Mouse (Mus musculus) limb, embryonic 15.5 days (tissue): Measurements from ENCODE around the gene Gna12. TPM values are rescaled to one million over a fixed set of nuclear protein-coding genes. Genes with fewer than 3 reads are reported as not detected.

Source experiments
- ATAC-seq: fragments of 200-750 bp; cut with Nextera tagmentation; 2 replicates; pipeline ENCODE4 v1.8.0; 2017; ENCODE audit warnings: low read depth, moderate TSS enrichment; ENCODE audit not compliant: insufficient number of reproducible peaks, low FRiP score, low TSS enrichment
- H3K27ac ChIP-seq: fragments of 300-500 bp; sonication (generic); 2 replicates; pipeline ENCODE4 v1.5.1; 2015; ENCODE audit warnings: moderate library complexity, mild to moderate bottlenecking, inconsistent platforms
- H3K27me3 ChIP-seq: fragments of 300-500 bp; sonication (generic); 2 replicates; pipeline ENCODE4 v1.6.1; 2015; ENCODE audit warnings: inconsistent platforms
- H3K36me3 ChIP-seq: fragments of 300-500 bp; sonication (generic); 2 replicates; pipeline ENCODE4 v1.6.1; 2015; ENCODE audit warnings: inconsistent platforms
- H3K4me1 ChIP-seq: fragments of 300-500 bp; sonication (generic); 2 replicates; pipeline ENCODE4 v1.6.1; 2015; ENCODE audit warnings: inconsistent platforms
- H3K4me2 ChIP-seq: fragments of 300-500 bp; sonication (generic); 2 replicates; pipeline ENCODE4 v1.6.1; 2015; ENCODE audit warnings: mild to moderate bottlenecking, inconsistent platforms
- H3K4me3 ChIP-seq: fragments of 300-500 bp; sonication (generic); 2 replicates; pipeline ENCODE4 v1.5.1; 2015; ENCODE audit warnings: mild to moderate bottlenecking, inconsistent platforms
- H3K9ac ChIP-seq: fragments of 300-500 bp; sonication (generic); 2 replicates; pipeline ENCODE4 v1.6.1; 2015; ENCODE audit warnings: inconsistent platforms
- H3K9me3 ChIP-seq: fragments of 300-500 bp; sonication (generic); 2 replicates; pipeline ENCODE4 v1.6.1; 2016; ENCODE audit warnings: inconsistent platforms
- WGBS: fragments of 180-500 bp; shearing (Covaris S2); methylation state at CpG from one replicate; pipeline ENCODE4 v1.1.7; 2015; 5-methylcytosine and 5-hydroxymethylcytosine counted together
- polyA plus RNA-seq: library from polyadenylated mRNA; unstranded; fragments of >200 nt; fragmentation: Nextera tagmentation; extraction: Ambion mirVana; gene quantifications from 2 replicates; pipeline ENCODE4 v1.2.1, GENCODE M21; 2015

Gna12 gene
- polyA plus RNA-seq, 1 experiment from 2014 or later = 19.1 TPM

GRCm38 (mm10) chr5:140726946-140727740 is 103.1 kb downstream of the Gna12 start:
- no peak overlapping the region for H3K9ac ChIP-seq
- ATAC-seq = no peak
- no peaks in the 10 kb centered on the region for H3K9me3 ChIP-seq
- no peaks in the 10 kb centered on the region for H3K27me3 ChIP-seq
- WGBS = 81% methylated on average over 17 of the region's 17 CpGs
- no peak overlapping the region for H3K4me2 ChIP-seq
- no peaks in the 10 kb centered on the region for H3K36me3 ChIP-seq
- no peak overlapping the region for H3K4me3 ChIP-seq
- H3K27ac ChIP-seq = no peak overlapping the region
- no peaks in the 10 kb centered on the region for H3K4me1 ChIP-seq

GRCm38 (mm10) chr5:140726062-140726839 is 104.0 kb downstream of the Gna12 start:
- no peaks in the 10 kb centered on the region for H3K36me3 ChIP-seq
- H3K4me3 ChIP-seq = no peak overlapping the region
- no peaks in the 10 kb centered on the region for H3K27me3 ChIP-seq
- H3K27ac ChIP-seq = no peak overlapping the region
- no peak overlapping the region for H3K9ac ChIP-seq
- no peaks in the 10 kb centered on the region for H3K4me1 ChIP-seq
- no peak overlapping the region for H3K4me2 ChIP-seq
- H3K9me3 ChIP-seq = no peaks in the 10 kb centered on the region
- WGBS = 74% methylated on average over 7 of the region's 7 CpGs
- no peak for ATAC-seq

- H3K27me3 ChIP-seq = no peaks in the 10 kb centered on the region
- no peak within 1 kb of the TSS for H3K27ac ChIP-seq
- H3K36me3 ChIP-seq = peaks cover 12% of the 10 kb centered on the region
- no peak within 1 kb of the TSS for H3K4me3 ChIP-seq
- no peak within 1 kb of the TSS for H3K4me2 ChIP-seq
- H3K4me1 ChIP-seq = no peaks in the 10 kb centered on the region
- 0 out of 2 replicates have a peak, but pooled peaks have one; percentile 18 for ATAC-seq
- WGBS = 82% methylated on average over 13 of the region's 13 CpGs
- no peaks in the 10 kb centered on the region for H3K9me3 ChIP-seq
- no peak within 1 kb of the TSS for H3K9ac ChIP-seq
Observed at GRCm38 (mm10) chr5:140723822-140724221, 106.4 kb downstream of the Gna12 start, which contains the start of gene Amz1. Amz1 (plus strand) TSS chr5:140724127.

- WGBS = 81% methylated on average over 3 of the region's 3 CpGs
- Histone ChIP-seq H3K9ac (no peak overlapping the region), H3K4me2 (no peak overlapping the region), H3K9me3 (no peaks in the 10 kb centered on the region), H3K27ac (no peak overlapping the region), H3K27me3 (no peaks in the 10 kb centered on the region), H3K4me3 (no peak overlapping the region), H3K4me1 (no peaks in the 10 kb centered on the region), H3K36me3 (peaks cover 29% of the 10 kb centered on the region)
- no peak for ATAC-seq
Observed at GRCm38 (mm10) chr5:140722121-140722520, 108.1 kb downstream of the Gna12 start.

- Histone ChIP-seq H3K9ac (no peak overlapping the region), H3K9me3 (no peaks in the 10 kb centered on the region), H3K4me3 (no peak overlapping the region), H3K4me2 (no peak overlapping the region), H3K27me3 (no peaks in the 10 kb centered on the region), H3K4me1 (no peaks in the 10 kb centered on the region), H3K36me3 (peaks cover 43% of the 10 kb centered on the region), H3K27ac (no peak overlapping the region)
- 67% methylated on average over 7 of the region's 7 CpGs for WGBS
- ATAC-seq = no peak
Observed at GRCm38 (mm10) chr5:140720773-140721172, 109.5 kb downstream of the Gna12 start.

GRCm38 (mm10) chr5:140711040-140711439 is 119.2 kb downstream of the Gna12 start:
- Histone ChIP-seq H3K27me3 (no peaks in the 10 kb centered on the region), H3K4me1 (peaks cover 2% of the 10 kb centered on the region), H3K36me3 (peaks cover 76% of the 10 kb centered on the region), H3K27ac (no peak overlapping the region), H3K9ac (no peak overlapping the region), H3K4me3 (no peak overlapping the region), H3K4me2 (no peak overlapping the region), H3K9me3 (no peaks in the 10 kb centered on the region)
- 75% methylated on average over 5 of the region's 5 CpGs for WGBS
- no peak for ATAC-seq

- ATAC-seq = no peak
- H3K4me2 ChIP-seq = no peak overlapping the region
- 91% methylated on average over 6 of the region's 6 CpGs for WGBS
- no peak overlapping the region for H3K9ac ChIP-seq
- no peak overlapping the region for H3K27ac ChIP-seq
- peaks cover 9% of the 10 kb centered on the region for H3K4me1 ChIP-seq
- peaks cover 69% of the 10 kb centered on the region for H3K36me3 ChIP-seq
- H3K27me3 ChIP-seq = no peaks in the 10 kb centered on the region
- H3K9me3 ChIP-seq = no peaks in the 10 kb centered on the region
- no peak overlapping the region for H3K4me3 ChIP-seq
Observed at GRCm38 (mm10) chr5:140710315-140710714, 119.9 kb downstream of the Gna12 start.

Other genes with a start within 250 kb of the Gna12 start
- gene Lfng, start 223.1 kb downstream of the Gna12 start, polyA plus RNA-seq = 16.9 and 19.7 TPM in 2 replicates
- gene Ttyh3, start 181.4 kb downstream of the Gna12 start, polyA plus RNA-seq = 29.9 and 34.1 TPM in 2 replicates
- gene Iqce, start 128.1 kb downstream of the Gna12 start, polyA plus RNA-seq = 22.3 and 23.7 TPM in 2 replicates
- gene Brat1, start 125.4 kb downstream of the Gna12 start, polyA plus RNA-seq = 24.4 and 25.7 TPM in 2 replicates
- 1.5 and 2.3 TPM in 2 replicates for gene Amz1, start 106.3 kb downstream of the Gna12 start, polyA plus RNA-seq
- 0.25 and 0.40 TPM in 2 replicates for gene Card11, start 170.2 kb upstream of the Gna12 start, polyA plus RNA-seq